Mouse (Mus musculus) C3H10T1/2 (cell line): Measurements from ENCODE around the gene Tmem209. TPM values are rescaled to one million over a fixed set of nuclear protein-coding genes. Genes with fewer than 3 reads are reported as not detected.

Experiments used
- polyA plus RNA-seq, 2 experiments: library from polyadenylated mRNA; unstranded; fragments of >200 nt; fragmentation: generic; extraction: Trizol; gene quantifications; one replicate each; pipeline ENCODE4 v1.2.1; 2012; ENCODE audit warnings: missing spikeins in 2 of 2

The Tmem209 gene
- 10 to 100 TPM in 1 of 2 experiments, 1 to 10 TPM in 1; 2.6 to 11.3 TPM for polyA plus RNA-seq

DNA sequence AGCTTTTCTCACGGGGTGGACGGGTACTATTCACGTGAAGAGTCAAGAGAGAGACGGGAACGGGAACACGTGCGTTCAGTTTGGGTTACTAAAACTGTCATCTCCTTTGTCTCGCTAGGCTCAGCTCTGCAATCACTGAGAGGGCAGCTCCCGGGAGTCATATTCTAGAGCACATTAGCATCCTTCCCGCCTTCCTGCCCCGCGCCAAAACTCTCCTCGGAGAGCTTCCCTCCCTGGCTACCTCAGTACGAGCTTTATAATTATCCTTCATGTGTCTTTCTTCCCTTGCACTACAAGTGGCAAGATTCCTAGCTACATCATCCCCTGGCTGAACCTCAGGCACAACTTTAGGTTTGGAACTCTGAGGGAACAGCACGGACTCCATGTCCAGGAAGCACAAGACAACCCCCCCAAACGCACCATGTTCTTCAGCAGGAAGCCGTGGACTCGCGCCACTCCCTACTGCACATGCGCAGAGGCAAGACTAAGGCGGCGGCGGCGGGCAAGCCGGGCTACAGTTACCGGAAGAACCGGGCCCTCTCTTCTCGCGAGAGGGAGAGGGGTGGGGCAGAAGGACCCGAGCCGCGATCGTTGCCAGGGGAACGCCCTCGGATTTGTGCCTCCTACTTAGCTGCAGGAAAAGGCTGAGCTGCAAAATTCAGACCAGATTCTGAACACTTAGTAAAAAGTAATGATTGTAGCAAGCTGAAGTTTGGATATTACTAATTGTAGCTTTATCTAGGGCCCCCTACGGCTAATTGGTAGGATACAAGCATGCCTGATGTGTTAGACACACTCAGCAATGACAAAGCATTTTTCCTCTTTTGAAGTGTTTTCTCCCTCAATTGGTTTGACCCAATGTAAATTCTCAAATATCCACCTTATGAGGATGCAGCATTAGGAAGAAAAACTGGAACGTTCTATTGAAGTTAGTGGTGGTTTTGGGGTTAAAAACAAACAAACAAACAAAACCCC is at the start of gene Tmem209, which contains the start of gene Ssmem1:
Gene Tmem209, minus strand, starts transcription at position 519 of the 975 bp plus-strand sequence.
Gene Ssmem1, plus strand, starts transcription at position 585 of the 975 bp plus-strand sequence.

DNA sequence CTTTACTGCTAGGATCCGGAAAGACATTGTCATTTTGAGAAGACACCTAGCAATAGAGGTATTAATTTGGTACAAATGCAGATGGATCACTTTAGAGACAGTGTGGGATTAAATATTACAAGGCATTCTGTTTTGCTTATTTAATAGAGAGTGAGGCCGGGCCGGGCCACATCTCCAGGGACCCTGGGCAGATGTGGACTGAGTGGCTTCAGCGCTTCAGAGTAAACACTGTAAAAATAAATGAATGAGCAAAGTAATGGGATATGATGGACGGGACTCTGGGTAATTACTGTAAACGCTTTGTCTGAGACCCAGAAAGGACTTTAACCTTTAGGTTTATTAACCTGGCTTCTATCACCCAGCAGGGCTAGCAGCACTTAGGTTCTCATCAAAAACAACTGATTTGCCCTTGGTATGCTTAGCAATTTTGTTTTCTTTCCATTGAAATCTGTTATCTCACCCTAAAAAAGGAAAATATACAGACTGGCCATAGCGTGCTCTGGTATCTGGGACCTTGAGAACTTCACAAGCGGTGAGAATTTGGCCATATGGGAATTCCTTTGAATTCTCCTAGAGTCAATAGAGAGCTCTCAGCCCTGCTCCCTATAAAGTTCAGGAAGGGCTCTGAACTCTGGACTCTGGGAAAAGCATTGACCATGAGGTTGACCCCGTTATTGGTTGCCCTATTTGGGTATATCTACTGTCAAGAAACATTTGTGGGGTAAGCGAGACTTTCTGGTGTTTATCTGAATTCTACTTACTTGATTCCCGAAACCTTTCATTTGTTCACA is 31.6 kb upstream of the Tmem209 start, which contains the start of gene Cpa2:
Gene Cpa2, plus strand, starts transcription at position 574 of the 791 bp plus-strand sequence.

Other genes with a start within 250 kb of the Tmem209 start
- gene Ube2h, start 205.2 kb downstream of the Tmem209 start, polyA plus RNA-seq, result 10 to 100 TPM in 1 of 2 experiments, 1 to 10 TPM in 1; 1.5 to 42.5 TPM
- 10 to 100 TPM; 35.9 to 36.8 TPM for gene Zc3hc1, start 118.8 kb downstream of the Tmem209 start, polyA plus RNA-seq
- gene Klhdc10, start 107.9 kb downstream of the Tmem209 start, polyA plus RNA-seq, result 10 to 100 TPM in 1 of 2 experiments, 1 to 10 TPM in 1; 6.2 to 12.4 TPM
- under 1 TPM in 1 of 2 experiments, not detected in 1; 0.05 TPM for gene Ssmem1, start 66 bp upstream of the Tmem209 start, polyA plus RNA-seq
- gene Cpa2, start 31.8 kb upstream of the Tmem209 start, polyA plus RNA-seq, result under 1 TPM in 1 of 2 experiments, not detected in 1; 0.05 TPM
- gene Cpa4, start 58.6 kb upstream of the Tmem209 start, polyA plus RNA-seq, result not detected
- not detected for gene Cpa5, start 101.2 kb upstream of the Tmem209 start, polyA plus RNA-seq
- under 1 TPM in 1 of 2 experiments, not detected in 1; 0.24 TPM for gene Cpa1, start 129.4 kb upstream of the Tmem209 start, polyA plus RNA-seq
- gene Cep41, start 184.0 kb upstream of the Tmem209 start, polyA plus RNA-seq, result 1 to 10 TPM; 1.2 to 5.7 TPM
- under 1 TPM in 1 of 2 experiments, not detected in 1; 0.07 TPM for gene Mest, start 213.8 kb upstream of the Tmem209 start, polyA plus RNA-seq